Mouse (Mus musculus): ENCODE measurements around the gene P2rx2. TPM values are rescaled to one million over a fixed set of nuclear protein-coding genes. Genes with fewer than 3 reads are reported as not detected.

Gene P2rx2
- polyA plus RNA-seq (2017; shearing (Covaris generic)), result not detected

DNA sequence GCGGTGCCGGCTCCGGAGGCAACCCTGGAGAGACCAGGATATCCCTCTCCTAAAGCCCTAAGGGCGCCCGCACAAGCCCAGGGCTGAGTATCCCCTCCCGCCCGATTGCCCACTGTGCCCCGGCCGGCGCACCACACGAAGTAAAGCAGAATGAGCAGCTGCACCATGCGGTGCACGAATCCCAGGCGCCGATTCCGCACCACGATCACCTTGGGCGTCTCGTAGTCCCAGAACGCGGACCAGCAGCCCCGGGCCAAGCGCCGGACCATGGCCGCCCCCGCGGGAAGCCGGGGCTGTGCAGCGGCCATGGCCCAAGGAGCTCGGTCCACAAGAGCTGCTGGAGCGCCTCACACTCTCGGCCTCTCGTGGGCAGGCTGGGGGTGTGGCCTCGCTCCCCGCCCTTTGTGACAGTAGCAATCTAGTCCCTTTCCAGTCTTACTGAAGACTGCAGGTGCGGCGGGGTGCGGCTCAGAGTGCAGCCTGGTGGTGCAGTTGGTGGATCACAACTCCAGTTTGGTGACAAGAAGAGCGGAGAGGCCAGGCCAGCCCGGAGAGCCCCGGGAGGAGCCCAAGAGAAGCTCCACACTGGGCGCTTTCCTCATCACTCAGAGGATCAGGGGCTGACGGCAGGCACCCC is at the start of gene P2rx2:
TSS of gene P2rx2 (minus strand) at position 565 of the 637 bp plus-strand sequence.

DNA sequence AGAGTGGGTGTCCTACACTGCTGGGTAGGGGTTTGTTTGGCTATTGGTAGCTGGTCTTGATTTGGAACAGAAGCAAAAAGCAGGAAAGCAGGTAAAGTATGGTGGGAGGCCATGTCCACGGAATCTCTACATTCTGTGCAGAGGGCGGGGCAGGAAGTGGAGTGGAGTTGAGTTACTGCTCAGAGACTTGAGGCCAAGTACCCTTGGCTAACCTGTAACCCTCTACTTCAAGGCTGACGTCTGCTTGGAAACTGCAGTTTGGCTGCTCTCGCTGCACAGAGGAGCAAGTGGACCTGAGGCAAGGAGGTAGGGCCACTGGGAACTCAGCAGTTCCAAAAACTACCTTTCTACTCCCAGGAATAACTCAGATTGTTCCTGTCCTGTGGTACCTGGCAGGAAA is 1.5 kb upstream of the P2rx2 start, which contains the start of gene Lrcol1:
TSS of gene Lrcol1 (plus strand) at position 207 of the 400 bp plus-strand sequence.

Other genes with a start within 250 kb of the P2rx2 start
- gene Gm35315, start 248.8 kb downstream of the P2rx2 start, polyA plus RNA-seq (2017; shearing (Covaris generic)), result 1 to 10 TPM; 2.2 TPM
- gene Plcxd1, start 243.2 kb downstream of the P2rx2 start, polyA plus RNA-seq (2017; shearing (Covaris generic)), result 1 to 10 TPM; 3.0 to 3.3 TPM
- 10 to 100 TPM; 54.7 to 58.9 TPM for gene Gtpbp6, start 235.0 kb downstream of the P2rx2 start, polyA plus RNA-seq (2017; shearing (Covaris generic))
- gene Zfp605, start 233.1 kb downstream of the P2rx2 start, polyA plus RNA-seq (2017; shearing (Covaris generic)), result 1 to 10 TPM; 3.8 TPM
- 10 to 100 TPM; 82.8 to 85.1 TPM for gene Chfr, start 207.4 kb downstream of the P2rx2 start, polyA plus RNA-seq (2017; shearing (Covaris generic))
- gene Golga3, start 166.5 kb downstream of the P2rx2 start, polyA plus RNA-seq (2017; shearing (Covaris generic)), result 10 to 100 TPM; 22.5 to 25.0 TPM
- 10 to 100 TPM; 42.5 to 44.7 TPM for gene Ankle2, start 112.2 kb downstream of the P2rx2 start, polyA plus RNA-seq (2017; shearing (Covaris generic))
- gene Pgam5, start 73.3 kb downstream of the P2rx2 start, polyA plus RNA-seq (2017; shearing (Covaris generic)), result 10 to 100 TPM; 52.1 to 68.5 TPM
- 1 to 10 TPM; 2.1 to 6.4 TPM for gene Pxmp2, start 57.0 kb downstream of the P2rx2 start, polyA plus RNA-seq (2017; shearing (Covaris generic))
- 1 to 10 TPM; 5.5 to 8.0 TPM for gene Pole, start 56.9 kb downstream of the P2rx2 start, polyA plus RNA-seq (2017; shearing (Covaris generic))
- not detected for gene Lrcol1, start 1.5 kb upstream of the P2rx2 start, polyA plus RNA-seq (2017; shearing (Covaris generic))
- gene Fbrsl1, start 105.3 kb upstream of the P2rx2 start, polyA plus RNA-seq (2017; shearing (Covaris generic)), result 10 to 100 TPM; 24.9 to 46.5 TPM
- 1 to 10 TPM; 3.6 to 5.8 TPM for gene Galnt9, start 201.1 kb upstream of the P2rx2 start, polyA plus RNA-seq (2017; shearing (Covaris generic))